Comparison of ENCODE assay signal across 9 mouse cellular contexts in the genomic region with DNA sequence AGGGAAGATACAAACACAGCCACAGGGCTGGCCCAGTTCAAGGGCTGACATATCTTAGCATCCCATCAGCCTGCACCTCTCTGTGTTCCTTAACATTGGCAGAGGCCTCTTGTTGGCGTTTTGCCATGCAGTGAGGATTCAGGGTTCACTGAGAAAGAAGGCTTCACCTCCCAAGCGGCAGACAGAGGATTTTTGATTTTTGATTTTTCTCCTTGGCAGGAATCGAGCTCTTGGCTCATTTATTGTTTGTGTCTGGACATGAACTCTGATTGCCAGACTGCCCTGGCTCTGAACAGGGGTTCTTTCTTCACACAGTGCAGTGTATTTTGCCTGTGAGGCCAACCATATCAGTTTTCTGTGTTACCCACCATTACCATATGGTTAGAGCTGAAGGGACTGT.
DNase-seq lines count a peak whose midpoint lies in the region; ATAC-seq and TF ChIP-seq lines count a peak whose summit lies in the region.
"Had no signal": no experiment of that assay in that cellular context is flagged by ENCODE, and none has a peak within 500 bp of the region (broad histone marks: within the 10 kb centered on the region; RNA-seq: fewer than 3 reads in every experiment).

No protein-coding gene starts in this region.

- 0 out of 2 replicates have a peak, but pooled peaks have one; percentile 57 for ATAC-seq in forebrain, embryonic 14.5 days
- no peak for ATAC-seq in forebrain, embryonic 11.5 days (replicated peaks; ENCODE audit: low FRiP score)
- ATAC-seq in limb, embryonic 14.5 days (ENCODE audit: low FRiP score, low read depth): no peak
- peak; percentile 19; the same call in 1 of the 2 replicates for ATAC-seq in limb, embryonic 15.5 days (ENCODE audit: insufficient number of reproducible peaks, low FRiP score, low TSS enrichment, low read depth)

- H3K9ac ChIP-seq in forebrain, embryonic 14.5 days (ENCODE audit: low read length): no peak overlapping the region
- no peak overlapping the region for H3K9ac ChIP-seq in forebrain, embryonic 11.5 days (ENCODE audit: low read length)
- H3K9ac ChIP-seq in limb, embryonic 14.5 days (ENCODE audit: low read depth, low read length, severe bottlenecking): no peak overlapping the region
- no peak overlapping the region for H3K9ac ChIP-seq in limb, embryonic 15.5 days
- H3K9ac ChIP-seq: liver, embryonic 13.5 days had no signal

- TF ChIP-seq POLR2A in limb, embryonic 14.5 days (IDR thresholded peaks at IDR 0.05; ENCODE audit: borderline replicate concordance, extremely low read depth, insufficient read depth, insufficient read length): no peak
- TF ChIP-seq POLR2A in cerebellum, adult 2 months (IDR thresholded peaks at IDR 0.05; ENCODE audit: borderline replicate concordance, insufficient read depth, low read length): no peak

- H3K27me3 ChIP-seq in forebrain, embryonic 14.5 days (replicated peaks; ENCODE audit: control insufficient read depth, insufficient read depth, low read length): no peaks in the 10 kb centered on the region
- no peaks in the 10 kb centered on the region for H3K27me3 ChIP-seq in forebrain, embryonic 11.5 days (ENCODE audit: control insufficient read depth, insufficient read depth, low read length)
- no peaks in the 10 kb centered on the region for H3K27me3 ChIP-seq in limb, embryonic 14.5 days (ENCODE audit: control insufficient read depth, insufficient read depth, low read length)
- no peaks in the 10 kb centered on the region for H3K27me3 ChIP-seq in limb, embryonic 10.5 days (ENCODE audit: low read depth, poor library complexity, severe bottlenecking)
- H3K27me3 ChIP-seq in cerebellum, adult 2 months (ENCODE audit: control insufficient read depth, insufficient read depth, low read length): no peaks in the 10 kb centered on the region
- H3K27me3 ChIP-seq in limb, embryonic 15.5 days: no peaks in the 10 kb centered on the region
- H3K27me3 ChIP-seq: liver, embryonic 13.5 days had no signal

- no peak for TF ChIP-seq CTCF in cerebellum, adult 2 months (IDR thresholded peaks at IDR 0.05; ENCODE audit: borderline replicate concordance, insufficient read depth, low read depth, low read length)

- H3K27ac ChIP-seq in forebrain, embryonic 14.5 days (ENCODE audit: low read depth, low read length): no peak overlapping the region
- H3K27ac ChIP-seq in forebrain, embryonic 11.5 days (ENCODE audit: low read depth, low read length): no peak overlapping the region
- H3K27ac ChIP-seq in limb, embryonic 14.5 days (replicated peaks; ENCODE audit: low read depth, low read length): no peak overlapping the region
- H3K27ac ChIP-seq in limb, embryonic 10.5 days: no peak overlapping the region
- H3K27ac ChIP-seq in cerebellum, adult 2 months (ENCODE audit: insufficient read depth, low read length): no peak overlapping the region
- H3K27ac ChIP-seq in limb, embryonic 15.5 days: no peak overlapping the region
- H3K27ac ChIP-seq: liver, embryonic 13.5 days had no signal

- H3K4me2 ChIP-seq in forebrain, embryonic 14.5 days (ENCODE audit: low read length): no peak overlapping the region
- H3K4me2 ChIP-seq in forebrain, embryonic 11.5 days (ENCODE audit: low read depth, low read length, severe bottlenecking): no peak overlapping the region
- H3K4me2 ChIP-seq in limb, embryonic 14.5 days (replicated peaks; ENCODE audit: low read depth, low read length, severe bottlenecking): no peak overlapping the region
- H3K4me2 ChIP-seq in limb, embryonic 15.5 days: no peak overlapping the region
- H3K4me2 ChIP-seq: liver, embryonic 13.5 days had no signal

- H3K9me3 ChIP-seq in forebrain, embryonic 14.5 days (replicated peaks; ENCODE audit: control insufficient read depth, low read length): no peaks in the 10 kb centered on the region
- H3K9me3 ChIP-seq in forebrain, embryonic 11.5 days (ENCODE audit: control insufficient read depth, low read length): no peaks in the 10 kb centered on the region
- no peaks in the 10 kb centered on the region for H3K9me3 ChIP-seq in limb, embryonic 14.5 days (ENCODE audit: control insufficient read depth, low read length)
- H3K9me3 ChIP-seq in limb, embryonic 10.5 days (replicated peaks): no peaks in the 10 kb centered on the region
- H3K9me3 ChIP-seq in limb, embryonic 15.5 days: no peaks in the 10 kb centered on the region
- H3K9me3 ChIP-seq: liver, embryonic 13.5 days had no signal

- H3K4me3 ChIP-seq in forebrain, embryonic 14.5 days (ENCODE audit: low read depth, low read length): no peak overlapping the region
- no peak overlapping the region for H3K4me3 ChIP-seq in forebrain, embryonic 11.5 days (ENCODE audit: low read depth, low read length)
- H3K4me3 ChIP-seq in limb, embryonic 14.5 days (replicated peaks; ENCODE audit: low read length): no peak overlapping the region
- H3K4me3 ChIP-seq in limb, embryonic 10.5 days: no peak overlapping the region
- no peak overlapping the region for H3K4me3 ChIP-seq in cerebellum, adult 2 months (replicated peaks; ENCODE audit: insufficient read depth, low read depth, low read length)
- H3K4me3 ChIP-seq in limb, embryonic 15.5 days: no peak overlapping the region
- H3K4me3 ChIP-seq: liver, embryonic 13.5 days had no signal

- peak; percentile 60 for DNase-seq in forebrain, embryonic 14.5 days (ENCODE audit: low spot score)
- no peak for DNase-seq in forebrain, embryonic 11.5 days (ENCODE audit: low spot score)
- DNase-seq in limb, embryonic 14.5 days (ENCODE audit: low spot score): peak; percentile 62
- DNase-seq in limb, embryonic 10.5 days (ENCODE audit: low spot score): no peak
- DNase-seq in cerebellum, adult 2 months: peak; percentile 63 to 76
- no peak for DNase-seq in thymus, postnatal 25 days
- no peak for DNase-seq in yolk sac, embryonic 10.5 days (ENCODE audit: low spot score)
- DNase-seq: liver, embryonic 13.5 days had no signal

- no peaks in the 10 kb centered on the region for H3K36me3 ChIP-seq in forebrain, embryonic 14.5 days (ENCODE audit: control insufficient read depth, insufficient read depth, low read length)
- no peaks in the 10 kb centered on the region for H3K36me3 ChIP-seq in forebrain, embryonic 11.5 days (ENCODE audit: control insufficient read depth, insufficient read depth, low read length)
- no peaks in the 10 kb centered on the region for H3K36me3 ChIP-seq in limb, embryonic 14.5 days (ENCODE audit: control insufficient read depth, insufficient read depth, low read length)
- no peaks in the 10 kb centered on the region for H3K36me3 ChIP-seq in limb, embryonic 10.5 days
- H3K36me3 ChIP-seq in limb, embryonic 15.5 days: no peaks in the 10 kb centered on the region
- H3K36me3 ChIP-seq: liver, embryonic 13.5 days had no signal

- H3K4me1 ChIP-seq in forebrain, embryonic 14.5 days (ENCODE audit: control insufficient read depth, insufficient read depth, low read length): no peaks in the 10 kb centered on the region
- no peaks in the 10 kb centered on the region for H3K4me1 ChIP-seq in forebrain, embryonic 11.5 days (replicated peaks; ENCODE audit: control insufficient read depth, insufficient read depth, low read length)
- no peaks in the 10 kb centered on the region for H3K4me1 ChIP-seq in limb, embryonic 14.5 days (ENCODE audit: control insufficient read depth, insufficient read depth, low read length)
- H3K4me1 ChIP-seq in limb, embryonic 10.5 days: no peaks in the 10 kb centered on the region
- H3K4me1 ChIP-seq in cerebellum, adult 2 months (ENCODE audit: control insufficient read depth, insufficient read depth, low read length): no peaks in the 10 kb centered on the region
- H3K4me1 ChIP-seq in limb, embryonic 15.5 days: peaks cover 3% of the 10 kb centered on the region; the same call in 1 of the 2 replicates
- H3K4me1 ChIP-seq: liver, embryonic 13.5 days had no signal

- whole genome bisulfite sequencing in forebrain, embryonic 14.5 days: 62% methylated on average over 3 of the region's 3 CpGs
- WGBS in forebrain, embryonic 11.5 days: 86% methylated on average over 3 of the region's 3 CpGs
- WGBS in limb, embryonic 14.5 days: 69% methylated on average over 3 of the region's 3 CpGs
- 86% methylated on average over 3 of the region's 3 CpGs for WGBS in limb, embryonic 10.5 days
- 4% methylated on average over 3 of the region's 3 CpGs for WGBS in cerebellum, adult 2 months
- WGBS in limb, embryonic 15.5 days: 43% methylated on average over 3 of the region's 3 CpGs

Comparison
In these comparisons a context has a peak if more than half of its experiments do, and no peak if none do; other contexts are left out.
1. ATAC-seq: peak in forebrain, embryonic 14.5 days (single experiment) and limb, embryonic 15.5 days (single experiment); none in forebrain, embryonic 11.5 days (single experiment) and limb, embryonic 14.5 days (single experiment).
2. DNase-seq: peak in forebrain, embryonic 14.5 days (single experiment), limb, embryonic 14.5 days (single experiment) and cerebellum, adult 2 months (2 of 2); none in forebrain, embryonic 11.5 days (single experiment), limb, embryonic 10.5 days (single experiment), thymus, postnatal 25 days (single experiment) and yolk sac, embryonic 10.5 days (single experiment).